Mouse (Mus musculus) ES-Bruce4 (cell line): Measurements from ENCODE around the gene Arl6.

ENCODE experiments used
- CTCF ChIP-seq: IDR thresholded peaks from one replicate; pipeline ENCODE4 v1.8.1; 2011; ENCODE audit warnings: low read depth, low read length
- EP300 ChIP-seq: IDR thresholded peaks from 2 replicates; pipeline ENCODE4 v1.6.1; 2011; ENCODE audit warnings: low read depth, low read length; ENCODE audit not compliant: insufficient read depth

DNA sequence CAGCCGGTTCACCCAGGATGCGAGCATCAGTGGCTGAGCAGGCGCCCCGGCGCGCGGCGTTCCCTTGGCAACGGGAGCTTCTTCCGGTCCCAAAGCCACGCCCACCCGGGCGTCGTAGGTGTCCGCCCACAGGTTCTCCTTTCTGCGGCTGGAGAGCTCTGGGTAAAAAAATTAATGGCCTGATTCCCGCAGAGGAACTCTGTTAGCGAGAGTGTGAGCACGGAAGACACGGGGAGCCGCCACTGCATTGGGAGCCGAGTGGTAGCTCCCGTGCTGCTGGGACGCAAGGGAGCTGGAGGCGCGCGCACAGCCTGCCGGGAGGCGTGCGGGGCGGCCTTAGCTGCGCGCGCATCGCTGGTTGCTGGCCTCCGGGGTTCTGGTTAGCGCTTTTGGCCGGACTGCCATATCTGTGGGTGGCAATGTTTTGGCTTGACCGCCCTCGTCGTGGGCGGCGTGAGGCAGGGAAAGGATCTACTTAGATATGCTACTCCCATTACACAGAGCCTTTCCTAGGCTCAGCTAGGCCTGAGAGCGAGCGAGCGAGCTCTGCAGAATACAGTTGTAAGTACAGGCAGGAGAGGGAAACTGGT lies at the start of gene Arl6:
- TF ChIP-seq CTCF (no peak), EP300 (no peak)
